Mouse (Mus musculus): Measurements from ENCODE around the gene Unc13d. TPM values are rescaled to one million over a fixed set of nuclear protein-coding genes. Genes with fewer than 3 reads are reported as not detected.

Unc13d gene
- polyA plus RNA-seq, 1 experiment from 2014 or later = 2.0 TPM

DNA sequence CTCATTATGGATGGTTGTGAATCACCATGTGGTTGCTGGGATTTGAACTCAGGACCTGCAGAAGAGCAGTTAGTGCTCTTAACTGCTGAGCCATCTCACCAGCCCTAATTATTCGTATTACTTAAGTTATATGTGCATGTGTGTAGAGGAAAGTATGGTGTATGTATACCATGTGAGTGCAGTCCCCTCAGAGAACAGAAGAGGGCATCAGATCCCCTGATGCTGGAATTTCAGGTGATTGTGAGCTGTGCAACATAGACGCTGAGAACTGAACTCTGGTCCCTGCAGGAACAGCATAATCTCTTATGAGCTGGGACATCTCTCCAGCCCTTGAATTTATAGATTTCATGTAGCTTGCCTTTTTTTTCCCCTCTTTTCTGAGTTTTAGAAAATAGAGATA, 35.9 kb downstream of the Unc13d start:
- Histone ChIP-seq H3K4me1 (ENCODE audit: control insufficient read depth, insufficient read depth, low read length) (no peaks in the 10 kb centered on the region), H3K4me3 (ENCODE audit: low read depth, low read length) (no peak overlapping the region), H3K36me3 (ENCODE audit: control insufficient read depth, insufficient read depth, low read length) (peaks cover 53% of the 10 kb centered on the region), H3K9me3 (ENCODE audit: control insufficient read depth, low read length) (no peaks in the 10 kb centered on the region), H3K4me2 (ENCODE audit: low read depth, low read length) (no peak overlapping the region), H3K27ac (replicated peaks; ENCODE audit: low read depth, low read length) (no peak overlapping the region), H3K9ac (ENCODE audit: low read depth, low read length) (no peak overlapping the region), H3K27me3 (replicated peaks; ENCODE audit: control insufficient read depth, insufficient read depth, low read length) (no peaks in the 10 kb centered on the region)
- ATAC-seq (ENCODE audit: low read depth) (no peak), DNase-seq (ENCODE audit: low spot score) (no peak)
- whole genome bisulfite sequencing = 93% methylated on average over 2 of the region's 2 CpGs

DNA sequence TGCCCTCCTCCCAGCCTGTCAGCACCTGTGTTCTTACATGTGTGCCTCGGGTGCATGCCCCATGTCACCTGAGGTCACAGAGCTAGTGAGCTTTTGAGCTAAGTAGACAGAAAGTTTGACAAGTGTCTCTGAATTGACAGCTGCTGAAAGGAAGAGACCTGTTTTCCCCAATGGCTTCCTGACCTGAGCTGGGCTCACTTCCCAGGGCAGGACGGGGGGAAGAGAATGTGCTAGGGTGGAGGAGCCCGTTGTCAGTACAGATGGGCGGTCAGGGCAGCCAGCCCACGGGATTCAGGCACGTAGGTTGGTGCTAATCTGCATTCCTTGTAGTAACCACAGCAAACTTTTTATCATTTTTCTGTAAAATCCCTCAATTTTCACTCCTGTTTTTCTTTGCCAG, 37.2 kb downstream of the Unc13d start:
- H3K4me1 ChIP-seq (ENCODE audit: control insufficient read depth, insufficient read depth, low read length) = no peaks in the 10 kb centered on the region
- no peaks in the 10 kb centered on the region for H3K27me3 ChIP-seq (replicated peaks; ENCODE audit: control insufficient read depth, insufficient read depth, low read length)
- H3K27ac ChIP-seq (replicated peaks; ENCODE audit: low read depth, low read length) = no peak overlapping the region
- no peak for ATAC-seq (ENCODE audit: low read depth)
- peaks cover 54% of the 10 kb centered on the region for H3K36me3 ChIP-seq (ENCODE audit: control insufficient read depth, insufficient read depth, low read length)
- no peak for DNase-seq (ENCODE audit: low spot score)
- H3K9me3 ChIP-seq (ENCODE audit: control insufficient read depth, low read length) = no peaks in the 10 kb centered on the region
- WGBS = 76% methylated on average over 6 of the region's 6 CpGs
- H3K4me2 ChIP-seq (ENCODE audit: low read depth, low read length) = no peak overlapping the region
- no peak overlapping the region for H3K4me3 ChIP-seq (ENCODE audit: low read depth, low read length)
- H3K9ac ChIP-seq (ENCODE audit: low read depth, low read length) = no peak overlapping the region

DNA sequence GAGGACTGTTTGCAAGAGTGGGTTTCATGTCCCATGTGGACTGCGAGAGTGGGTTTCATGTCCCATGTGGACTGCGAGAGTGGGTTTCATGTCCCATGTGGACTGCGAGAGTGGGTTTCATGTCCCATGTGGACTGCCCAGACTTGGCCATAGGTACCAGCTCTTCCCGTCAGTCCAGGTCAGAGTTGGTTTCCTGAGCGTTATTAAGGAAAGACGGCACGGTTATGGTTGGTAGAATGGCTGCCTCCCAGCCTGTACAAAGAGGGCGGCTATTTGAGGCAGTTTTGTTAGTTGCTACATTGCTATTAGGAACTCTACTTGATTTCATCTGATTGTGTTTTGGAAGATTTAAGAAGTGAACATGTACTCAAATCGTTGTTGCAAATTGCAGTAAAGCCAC, 39.9 kb downstream of the Unc13d start:
- Histone ChIP-seq H3K27me3 (replicated peaks; ENCODE audit: control insufficient read depth, insufficient read depth, low read length) (no peaks in the 10 kb centered on the region), H3K4me2 (ENCODE audit: low read depth, low read length) (no peak overlapping the region), H3K27ac (replicated peaks; ENCODE audit: low read depth, low read length) (no peak overlapping the region), H3K36me3 (ENCODE audit: control insufficient read depth, insufficient read depth, low read length) (peaks cover 51% of the 10 kb centered on the region), H3K9ac (ENCODE audit: low read depth, low read length) (no peak overlapping the region), H3K9me3 (ENCODE audit: control insufficient read depth, low read length) (no peaks in the 10 kb centered on the region), H3K4me1 (ENCODE audit: control insufficient read depth, insufficient read depth, low read length) (no peaks in the 10 kb centered on the region), H3K4me3 (ENCODE audit: low read depth, low read length) (no peak overlapping the region)
- ATAC-seq (ENCODE audit: low read depth) (no peak), DNase-seq (ENCODE audit: low spot score) (no peak)
- 90% methylated on average over 9 of the region's 9 CpGs for WGBS

DNA sequence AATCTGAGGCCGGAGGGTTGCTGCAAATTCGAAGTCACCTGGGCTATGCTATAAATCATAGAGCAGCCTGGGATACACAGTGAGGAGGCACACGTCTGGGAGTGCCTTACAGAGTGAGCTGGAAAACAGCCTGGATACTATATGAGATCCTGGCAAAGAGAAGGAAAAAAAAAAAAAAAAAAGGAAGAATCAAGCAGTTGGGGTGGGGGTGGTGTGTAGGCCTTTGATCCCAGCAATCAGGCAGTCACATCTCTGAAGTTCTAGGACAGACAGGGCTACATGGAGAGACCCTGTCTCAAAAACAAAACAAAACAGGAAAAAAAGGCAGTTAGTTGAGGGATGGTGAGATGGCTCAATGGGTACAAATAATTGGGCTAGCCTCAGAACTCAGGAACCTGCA, 41.1 kb downstream of the Unc13d start:
- H3K4me1 ChIP-seq (ENCODE audit: control insufficient read depth, insufficient read depth, low read length) = peaks cover 1% of the 10 kb centered on the region
- no peak overlapping the region for H3K4me2 ChIP-seq (ENCODE audit: low read depth, low read length)
- no peak overlapping the region for H3K9ac ChIP-seq (ENCODE audit: low read depth, low read length)
- no peak overlapping the region for H3K27ac ChIP-seq (replicated peaks; ENCODE audit: low read depth, low read length)
- no peak for ATAC-seq (ENCODE audit: low read depth)
- no peak overlapping the region for H3K4me3 ChIP-seq (ENCODE audit: low read depth, low read length)
- peaks cover 41% of the 10 kb centered on the region for H3K36me3 ChIP-seq (ENCODE audit: control insufficient read depth, insufficient read depth, low read length)
- WGBS = 87% methylated on average over 3 of the region's 3 CpGs
- no peaks in the 10 kb centered on the region for H3K9me3 ChIP-seq (ENCODE audit: control insufficient read depth, low read length)
- H3K27me3 ChIP-seq (replicated peaks; ENCODE audit: control insufficient read depth, insufficient read depth, low read length) = no peaks in the 10 kb centered on the region
- no peak for DNase-seq (ENCODE audit: low spot score)

DNA sequence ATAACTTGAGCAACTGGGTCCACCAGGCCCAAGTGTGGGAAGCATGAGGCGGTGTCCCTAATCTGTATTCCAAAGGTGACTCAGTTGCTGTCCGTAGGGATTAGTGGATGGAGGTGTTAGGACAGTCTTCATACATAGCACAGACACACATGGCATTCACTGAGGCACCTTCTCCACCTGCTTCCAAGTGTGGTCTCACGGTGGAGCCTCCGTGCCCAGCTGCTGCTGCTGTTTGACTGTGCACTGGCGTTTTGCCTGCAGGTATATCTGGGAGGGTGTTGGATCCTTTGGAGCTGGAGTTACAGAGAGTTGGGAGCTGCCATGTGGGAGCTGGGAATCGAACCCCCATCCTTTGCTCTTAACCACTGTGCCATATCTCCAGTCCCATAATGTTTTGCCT, 43.2 kb downstream of the Unc13d start:
- ATAC-seq (ENCODE audit: low read depth) (no peak), DNase-seq (ENCODE audit: low spot score) (no peak)
- Histone ChIP-seq H3K4me3 (ENCODE audit: low read depth, low read length) (no peak overlapping the region), H3K4me2 (ENCODE audit: low read depth, low read length) (no peak overlapping the region), H3K27ac (replicated peaks; ENCODE audit: low read depth, low read length) (no peak overlapping the region), H3K9ac (ENCODE audit: low read depth, low read length) (no peak overlapping the region), H3K36me3 (ENCODE audit: control insufficient read depth, insufficient read depth, low read length) (peaks cover 25% of the 10 kb centered on the region), H3K9me3 (ENCODE audit: control insufficient read depth, low read length) (no peaks in the 10 kb centered on the region), H3K4me1 (ENCODE audit: control insufficient read depth, insufficient read depth, low read length) (peaks cover 9% of the 10 kb centered on the region), H3K27me3 (replicated peaks; ENCODE audit: control insufficient read depth, insufficient read depth, low read length) (no peaks in the 10 kb centered on the region)
- 97% methylated on average over 6 of the region's 6 CpGs for whole genome bisulfite sequencing

DNA sequence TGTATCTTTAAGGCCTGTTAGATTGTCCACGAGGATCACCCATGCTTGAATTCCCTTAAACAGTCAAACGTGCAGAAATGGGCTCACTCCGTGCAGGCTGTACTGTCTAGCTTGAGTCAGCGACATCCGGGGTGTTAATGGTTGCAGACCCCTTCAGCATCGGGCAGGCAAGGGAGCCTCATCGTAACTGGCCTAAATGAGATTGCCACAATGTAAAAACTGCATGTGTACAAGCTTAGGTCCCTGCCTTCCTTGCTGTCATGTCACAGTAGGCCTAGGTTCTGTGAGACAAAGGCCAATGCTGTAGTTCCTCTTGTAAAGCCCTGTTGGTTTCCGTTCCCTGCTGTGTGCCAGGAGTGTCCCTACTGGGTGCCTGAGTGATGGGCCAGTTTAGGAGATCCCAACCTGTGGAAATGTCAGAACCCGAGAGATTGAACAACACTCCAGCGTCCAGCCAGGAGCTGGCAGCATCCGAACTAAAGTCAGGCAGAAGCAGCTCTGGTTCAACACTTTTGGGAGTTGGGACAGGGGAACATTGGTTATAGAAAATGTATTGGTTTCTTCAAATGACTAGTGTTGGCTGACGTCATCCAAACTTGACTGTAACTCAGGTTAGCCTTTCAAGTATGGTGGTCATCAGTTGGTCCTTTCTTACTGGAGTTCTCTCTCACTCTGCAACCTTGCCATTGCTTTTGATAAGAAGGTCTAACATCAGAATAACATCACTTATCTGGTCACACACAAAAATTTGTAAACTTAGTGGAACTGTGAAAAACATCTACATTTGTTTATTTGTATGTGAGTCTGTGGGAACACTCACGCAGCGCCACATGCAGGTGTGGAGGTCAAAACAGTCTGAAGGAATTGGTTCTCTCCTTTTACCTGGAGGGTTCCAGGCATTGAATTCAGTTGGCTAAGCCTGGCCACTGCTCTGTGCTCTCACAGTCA, 46.6 kb downstream of the Unc13d start:
- Histone ChIP-seq H3K9ac (ENCODE audit: low read depth, low read length) (peak overlapping the region; percentile 99), H3K9me3 (ENCODE audit: control insufficient read depth, low read length) (no peaks in the 10 kb centered on the region), H3K4me1 (ENCODE audit: control insufficient read depth, insufficient read depth, low read length) (peaks cover 13% of the 10 kb centered on the region), H3K4me2 (ENCODE audit: low read depth, low read length) (peak overlapping the region; percentile 97), H3K36me3 (ENCODE audit: control insufficient read depth, insufficient read depth, low read length) (peaks cover 8% of the 10 kb centered on the region; the same call in 1 of the 2 replicates), H3K27ac (replicated peaks; ENCODE audit: low read depth, low read length) (peak overlapping the region; percentile 100), H3K4me3 (ENCODE audit: low read depth, low read length) (peak overlapping the region; percentile 77), H3K27me3 (replicated peaks; ENCODE audit: control insufficient read depth, insufficient read depth, low read length) (no peaks in the 10 kb centered on the region)
- WGBS = 25% methylated on average over 14 of the region's 14 CpGs
- ATAC-seq (ENCODE audit: low read depth) (no peak), DNase-seq (ENCODE audit: low spot score) (no peak)

DNA sequence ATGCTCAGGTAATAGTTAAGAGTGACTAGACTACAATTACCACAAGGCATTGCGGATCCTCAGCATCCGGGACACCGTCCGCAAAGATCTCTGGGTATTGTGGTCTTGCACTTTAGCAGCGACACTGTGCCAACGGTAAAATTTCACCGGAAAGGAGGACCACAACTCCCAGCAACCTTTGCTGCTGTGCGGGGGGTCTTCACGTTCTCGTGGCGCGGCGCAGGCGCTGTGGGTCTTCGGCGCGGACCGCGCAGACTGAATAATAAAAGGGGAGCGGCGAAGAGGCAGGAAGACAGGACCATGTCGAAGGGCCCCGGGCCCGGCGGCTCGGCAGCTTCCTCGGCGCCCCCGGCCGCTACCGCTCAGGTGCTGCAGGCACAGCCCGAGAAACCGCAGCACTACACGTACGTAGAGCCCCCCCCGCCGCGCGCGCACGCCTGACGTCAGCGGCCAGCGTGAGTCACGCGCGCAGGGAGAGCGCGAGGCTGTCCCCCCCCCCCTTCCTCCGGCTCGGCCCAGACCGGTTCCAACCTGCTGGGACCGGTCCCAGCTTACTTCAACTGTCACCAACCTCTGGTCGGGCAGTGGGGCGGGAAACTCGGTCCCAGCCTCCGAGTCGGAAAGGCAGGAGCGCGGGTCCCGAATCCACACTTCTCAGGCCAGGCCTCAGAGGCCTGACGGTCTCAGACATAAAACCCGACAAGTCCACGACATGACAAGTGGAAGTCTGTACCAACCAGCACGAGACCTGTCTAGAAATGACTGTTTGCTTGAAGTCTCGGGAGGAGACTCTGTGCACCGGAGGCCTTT, 47.5 kb downstream of the Unc13d start, which contains the start of gene Unk:
Unk (plus strand) TSS at position 235 of the 810 bp plus-strand sequence.
- Histone ChIP-seq H3K27me3 (replicated peaks; ENCODE audit: control insufficient read depth, insufficient read depth, low read length) (no peaks in the 10 kb centered on the region), H3K36me3 (ENCODE audit: control insufficient read depth, insufficient read depth, low read length) (0 out of 2 replicates have a peak, but pooled peaks cover 8% of the 10 kb centered on the region), H3K9ac (ENCODE audit: low read depth, low read length) (peak within 1 kb of the TSS; percentile 99), H3K4me3 (ENCODE audit: low read depth, low read length) (peak within 1 kb of the TSS; percentile 77), H3K27ac (replicated peaks; ENCODE audit: low read depth, low read length) (peak within 1 kb of the TSS; percentile 100), H3K4me2 (ENCODE audit: low read depth, low read length) (peak within 1 kb of the TSS; percentile 97), H3K4me1 (ENCODE audit: control insufficient read depth, insufficient read depth, low read length) (peaks cover 13% of the 10 kb centered on the region), H3K9me3 (ENCODE audit: control insufficient read depth, low read length) (no peaks in the 10 kb centered on the region)
- ATAC-seq (ENCODE audit: low read depth) (peak; percentile 95), DNase-seq (ENCODE audit: low spot score) (peak; percentile 100)
- under 1% methylated on average over 42 of the region's 67 CpGs for WGBS

DNA sequence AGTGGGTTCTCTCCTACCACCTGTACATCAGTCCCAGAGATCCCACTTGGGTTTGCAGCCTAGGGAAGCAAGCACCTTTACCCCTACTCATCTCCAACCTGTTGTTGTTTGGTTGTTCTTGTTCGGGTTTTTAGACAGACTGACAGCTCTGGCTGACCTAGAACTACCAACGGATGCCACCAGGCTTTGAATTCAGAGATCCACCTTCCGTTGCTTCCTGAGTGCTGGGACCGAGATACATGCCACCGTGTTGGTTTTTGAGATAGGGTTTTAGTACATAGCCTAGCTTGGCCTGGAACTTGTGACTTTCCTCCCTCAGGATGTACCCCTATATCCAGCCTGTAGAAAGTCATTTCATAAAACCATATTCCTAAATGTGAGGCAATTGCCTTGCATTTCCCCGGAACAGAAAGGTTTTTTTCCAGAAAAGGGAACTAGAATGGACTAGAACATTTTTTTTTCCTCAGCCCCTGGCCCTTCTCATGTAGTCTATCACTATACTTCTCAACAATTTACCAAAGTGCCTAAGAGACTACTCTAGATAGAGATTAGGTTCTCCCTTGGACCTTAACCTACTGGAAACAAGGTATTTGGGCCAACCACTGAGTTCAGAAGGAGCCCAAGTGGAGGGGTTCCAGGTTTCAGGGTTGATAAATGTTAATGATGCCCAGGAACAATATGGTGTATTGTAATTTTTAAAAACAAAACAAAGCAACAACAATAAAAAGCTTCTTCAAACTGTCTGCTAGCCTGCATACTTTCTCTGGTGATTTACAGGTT, 48.5 kb downstream of the Unc13d start:
- DNase-seq (ENCODE audit: low spot score) (no peak), ATAC-seq (ENCODE audit: low read depth) (no peak)
- H3K4me2 ChIP-seq (ENCODE audit: low read depth, low read length) = peak overlapping the region; percentile 97
- 80% methylated on average over 6 of the region's 6 CpGs for WGBS
- no peaks in the 10 kb centered on the region for H3K27me3 ChIP-seq (replicated peaks; ENCODE audit: control insufficient read depth, insufficient read depth, low read length)
- no peaks in the 10 kb centered on the region for H3K36me3 ChIP-seq (ENCODE audit: control insufficient read depth, insufficient read depth, low read length)
- H3K27ac ChIP-seq (replicated peaks; ENCODE audit: low read depth, low read length) = peak overlapping the region; percentile 100
- peaks cover 13% of the 10 kb centered on the region for H3K4me1 ChIP-seq (ENCODE audit: control insufficient read depth, insufficient read depth, low read length)
- peak overlapping the region; percentile 77 for H3K4me3 ChIP-seq (ENCODE audit: low read depth, low read length)
- H3K9me3 ChIP-seq (ENCODE audit: control insufficient read depth, low read length) = no peaks in the 10 kb centered on the region
- peak overlapping the region; percentile 57 for H3K9ac ChIP-seq (ENCODE audit: low read depth, low read length)
